Mouse (Mus musculus) myocyte (in vitro differentiated cells): ENCODE measurements around the gene Timm8a1. TPM values are rescaled to one million over a fixed set of nuclear protein-coding genes. Genes with fewer than 3 reads are reported as not detected.

Experiments
- H3K27me3 ChIP-seq: one replicate; pipeline ENCODE4 v1.6.1; 2011; ENCODE audit not compliant: control insufficient read depth, insufficient read depth, insufficient read length
- H3K36me3 ChIP-seq: one replicate; pipeline ENCODE4 v1.6.1; 2011; ENCODE audit not compliant: control insufficient read depth, insufficient read depth
- H3K4me2 ChIP-seq: one replicate; pipeline ENCODE4 v1.6.1; 2011; ENCODE audit warnings: low read depth, control low read depth
- H3K4me3 ChIP-seq: one replicate; pipeline ENCODE4 v1.5.1; 2011; ENCODE audit warnings: mild to moderate bottlenecking, control low read depth, moderate library complexity
- H3K79me2 ChIP-seq: one replicate; pipeline ENCODE4 v1.6.1; 2011; ENCODE audit not compliant: control insufficient read depth, insufficient read depth
- H3ac ChIP-seq: one replicate; pipeline ENCODE4 v1.6.1; 2011; ENCODE audit not compliant: control insufficient read depth, insufficient read length
- CEBPB ChIP-seq: IDR thresholded peaks from 2 replicates; pipeline ENCODE4 v1.6.1; 2011; ENCODE audit warnings: mild to moderate bottlenecking, moderate library complexity; ENCODE audit not compliant: poor library complexity, insufficient read depth, severe bottlenecking
- E2F4 ChIP-seq: IDR thresholded peaks from one replicate; pipeline ENCODE4 v1.6.1; 2011; ENCODE audit warnings: mild to moderate bottlenecking, control low read depth, moderate library complexity; ENCODE audit not compliant: insufficient read depth
- MAX ChIP-seq: IDR thresholded peaks from one replicate; pipeline ENCODE4 v1.6.1; 2011; ENCODE audit warnings: low read depth, mild to moderate bottlenecking, control low read depth
- MYOD1 ChIP-seq, 3 experiments: IDR thresholded peaks; one replicate each; pipeline ENCODE4 v1.6.1; 2011; ENCODE audit warnings: control low read depth in 2 of 3, low read depth in 2 of 3, mild to moderate bottlenecking in 2 of 3, moderate library complexity in 1 of 3; ENCODE audit not compliant: insufficient read length in 2 of 3, control insufficient read depth in 1 of 3
- MYOG ChIP-seq, 3 experiments: IDR thresholded peaks; one replicate each; pipeline ENCODE4 v1.6.1; 2011; ENCODE audit warnings: control low read depth in 2 of 3, low read depth in 2 of 3, mild to moderate bottlenecking in 2 of 3; ENCODE audit not compliant: insufficient read length in 2 of 3, control insufficient read depth in 1 of 3, insufficient read depth in 1 of 3
- POLR2A ChIP-seq: IDR thresholded peaks from one replicate; pipeline ENCODE4 v1.6.1; 2011; ENCODE audit warnings: low read depth, mild to moderate bottlenecking, control low read depth, moderate library complexity; ENCODE audit not compliant: insufficient read length
- POLR2AphosphoS2 ChIP-seq: IDR thresholded peaks from one replicate; pipeline ENCODE4 v1.6.1; 2011; ENCODE audit warnings: low read depth, control low read depth; ENCODE audit not compliant: insufficient read length
- REST ChIP-seq: IDR thresholded peaks from one replicate; pipeline ENCODE4 v1.6.1; 2011; ENCODE audit warnings: mild to moderate bottlenecking, control low read depth, moderate library complexity; ENCODE audit not compliant: insufficient read depth, insufficient read length
- SRF ChIP-seq: IDR thresholded peaks from one replicate; pipeline ENCODE4 v1.6.1; 2011; ENCODE audit warnings: low read depth; ENCODE audit not compliant: control insufficient read depth, insufficient read length
- TCF12 ChIP-seq: IDR thresholded peaks from one replicate; pipeline ENCODE4 v1.6.1; 2011; ENCODE audit warnings: mild to moderate bottlenecking, control low read depth; ENCODE audit not compliant: poor library complexity, insufficient read depth, severe bottlenecking
- TCF3 ChIP-seq: IDR thresholded peaks from one replicate; pipeline ENCODE4 v1.6.1; 2011; ENCODE audit warnings: low read depth, control low read depth; ENCODE audit not compliant: insufficient read length
- USF1 ChIP-seq: IDR thresholded peaks from one replicate; pipeline ENCODE4 v1.6.1; 2011; ENCODE audit warnings: low read depth, mild to moderate bottlenecking, control low read depth, moderate library complexity
- polyA plus RNA-seq: library from polyadenylated mRNA; unstranded; fragments of >200 nt; fragmentation: generic; extraction: Trizol; gene quantifications from one replicate; pipeline ENCODE4 v1.2.1, GENCODE M21; 2012; ENCODE audit warnings: missing spikeins

Gene Timm8a1
- polyA plus RNA-seq, 1 experiment = 24.1 TPM

DNA sequence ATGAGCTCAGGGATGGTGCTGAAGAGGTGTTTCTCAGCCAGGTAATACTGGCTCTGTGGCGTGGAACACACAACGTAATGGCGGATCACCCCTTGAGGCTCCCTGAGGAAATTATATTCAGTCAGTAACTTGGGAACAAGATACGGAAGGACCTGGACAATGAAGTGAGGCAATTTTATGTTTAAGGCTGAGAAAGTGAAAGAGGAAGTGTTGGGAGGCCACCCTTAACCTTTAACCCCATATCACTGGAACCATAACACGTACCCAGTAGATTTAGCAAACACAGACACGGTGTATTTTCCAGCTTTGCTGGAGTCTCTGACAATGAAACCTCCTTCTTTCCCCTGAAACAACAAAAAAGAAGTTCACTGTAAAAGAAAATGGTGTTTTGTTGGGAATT, 12.8 kb upstream of the Timm8a1 start:
- H3K4me3 ChIP-seq = no peak overlapping the region
- no peaks in the 10 kb centered on the region for H3K27me3 ChIP-seq
- no peaks in the 10 kb centered on the region for H3K36me3 ChIP-seq
- no peak for TF ChIP-seq SRF
- H3K79me2 ChIP-seq = no peaks in the 10 kb centered on the region
- no peak overlapping the region for H3ac ChIP-seq
- H3K4me2 ChIP-seq = no peak overlapping the region

DNA sequence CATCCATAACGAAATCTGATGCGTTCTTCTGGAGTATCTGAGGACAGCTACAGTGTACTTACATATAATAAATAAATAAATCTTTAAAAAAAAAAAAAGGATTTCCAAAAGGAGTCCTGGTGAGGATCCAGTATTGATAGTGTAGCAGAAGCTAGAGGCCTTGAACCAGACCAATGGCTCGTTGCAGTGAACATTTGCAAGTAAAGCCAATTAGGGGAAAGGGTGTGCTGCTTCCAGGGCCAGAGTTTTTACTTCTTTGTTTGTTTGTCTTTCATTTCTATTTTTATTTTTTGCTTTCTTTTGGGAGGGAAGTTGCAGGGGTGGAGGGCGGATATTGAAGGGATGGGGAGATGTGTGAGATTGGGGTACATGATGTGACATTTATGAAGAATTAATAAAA, 11.7 kb upstream of the Timm8a1 start:
- Histone ChIP-seq H3K79me2 (no peaks in the 10 kb centered on the region), H3K4me2 (no peak overlapping the region), H3K4me3 (no peak overlapping the region), H3K27me3 (no peaks in the 10 kb centered on the region), H3ac (no peak overlapping the region), H3K36me3 (no peaks in the 10 kb centered on the region)
- no peak for TF ChIP-seq REST
- TF ChIP-seq E2F4 = no peak
- no peak for TF ChIP-seq MAX
- TF ChIP-seq TCF3 = no peak
- no peak for TF ChIP-seq MYOD1 (IDR thresholded peaks at IDR 0.05; ENCODE audit: control insufficient read depth in 1 of 3, insufficient read length in 2 of 3, low read depth in 2 of 3)
- TF ChIP-seq POLR2A = no peak
- TF ChIP-seq TCF12 = no peak
- no peak for TF ChIP-seq SRF
- TF ChIP-seq MYOG (IDR thresholded peaks at IDR 0.05; ENCODE audit: control insufficient read depth in 1 of 3, insufficient read depth in 1 of 3, insufficient read length in 2 of 3, low read depth in 2 of 3) = no peak
- no peak for TF ChIP-seq CEBPB
- no peak for TF ChIP-seq POLR2AphosphoS2
- no peak for TF ChIP-seq USF1

DNA sequence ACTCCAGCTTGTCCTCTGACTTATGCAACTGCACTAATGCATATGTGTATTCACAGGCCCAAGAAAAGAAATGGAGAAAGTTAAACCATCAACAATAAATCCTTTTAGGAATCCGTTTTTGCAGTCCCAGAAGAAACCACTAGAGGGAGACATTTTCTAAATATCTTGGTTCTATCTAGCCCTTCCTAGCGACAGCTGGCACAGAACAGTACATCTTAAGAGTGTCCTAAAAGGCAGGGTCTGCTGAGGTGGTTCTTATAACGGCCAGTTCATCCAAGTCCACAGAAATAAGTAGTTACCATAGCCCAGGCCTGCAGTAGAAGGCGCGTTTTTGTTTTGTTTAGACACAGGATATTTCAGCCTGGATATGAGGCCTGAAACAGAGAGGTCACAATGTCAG, 9.2 kb upstream of the Timm8a1 start:
- no peaks in the 10 kb centered on the region for H3K79me2 ChIP-seq
- no peaks in the 10 kb centered on the region for H3K27me3 ChIP-seq
- TF ChIP-seq REST = no peak
- no peak for TF ChIP-seq MYOD1 (IDR thresholded peaks at IDR 0.05; ENCODE audit: control insufficient read depth in 1 of 3, insufficient read length in 2 of 3, low read depth in 2 of 3)
- no peak for TF ChIP-seq MAX
- TF ChIP-seq TCF12 = no peak
- no peak for TF ChIP-seq CEBPB
- TF ChIP-seq MYOG (IDR thresholded peaks at IDR 0.05; ENCODE audit: control insufficient read depth in 1 of 3, insufficient read depth in 1 of 3, insufficient read length in 2 of 3, low read depth in 2 of 3) = no peak
- no peak for TF ChIP-seq SRF
- TF ChIP-seq USF1 = no peak
- TF ChIP-seq POLR2AphosphoS2 = no peak
- TF ChIP-seq E2F4 = no peak
- TF ChIP-seq POLR2A = no peak
- no peak for TF ChIP-seq TCF3
- H3ac ChIP-seq = no peak overlapping the region
- H3K36me3 ChIP-seq = no peaks in the 10 kb centered on the region
- H3K4me2 ChIP-seq = no peak overlapping the region
- no peak overlapping the region for H3K4me3 ChIP-seq

DNA sequence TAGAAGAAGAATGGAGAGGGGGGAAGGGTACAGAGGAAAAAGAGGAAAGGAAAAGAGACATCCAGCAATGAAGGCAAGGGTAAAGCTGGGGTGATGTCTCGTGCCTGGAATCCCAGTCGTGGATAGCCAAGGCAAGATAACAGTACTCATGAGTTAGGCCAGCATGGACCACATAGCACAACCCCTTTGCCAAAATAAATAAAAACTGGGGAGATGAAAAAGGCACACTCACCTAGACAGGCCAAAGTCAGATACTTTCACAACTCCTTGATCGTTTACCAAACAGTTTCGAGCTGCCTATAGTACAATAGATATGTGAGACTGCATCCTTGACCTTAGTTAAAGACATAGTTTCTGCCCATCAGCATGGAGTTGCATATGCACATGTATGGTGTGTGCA, 5.7 kb upstream of the Timm8a1 start:
- Histone ChIP-seq H3K36me3 (no peaks in the 10 kb centered on the region), H3K79me2 (no peaks in the 10 kb centered on the region), H3ac (no peak overlapping the region), H3K27me3 (no peaks in the 10 kb centered on the region), H3K4me3 (no peak overlapping the region), H3K4me2 (no peak overlapping the region)
- TF ChIP-seq TCF3 = no peak
- no peak for TF ChIP-seq POLR2A
- no peak for TF ChIP-seq MYOD1 (IDR thresholded peaks at IDR 0.05; ENCODE audit: control insufficient read depth in 1 of 3, insufficient read length in 2 of 3, low read depth in 2 of 3)
- no peak for TF ChIP-seq SRF
- no peak for TF ChIP-seq CEBPB
- TF ChIP-seq POLR2AphosphoS2 = no peak
- TF ChIP-seq REST = no peak
- no peak for TF ChIP-seq TCF12
- TF ChIP-seq USF1 = no peak

DNA sequence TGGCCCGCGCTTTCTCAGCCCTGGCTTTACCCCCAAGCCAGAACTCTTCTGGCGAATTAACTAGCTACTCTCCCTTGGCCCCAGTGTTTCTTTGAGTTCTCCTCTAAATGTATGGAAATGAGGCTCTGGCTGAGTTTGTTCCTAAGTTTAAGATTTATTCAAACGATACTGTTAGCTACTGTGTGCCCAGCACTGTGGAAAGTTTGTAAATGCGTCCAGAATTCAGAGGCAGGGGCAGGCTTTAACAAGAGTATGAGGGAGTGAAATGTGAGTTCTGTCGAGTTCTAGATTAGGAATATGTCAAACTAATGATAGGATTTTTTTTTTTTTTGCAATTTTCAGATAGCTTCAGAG, 267 bp upstream of the Timm8a1 start:
- Histone ChIP-seq H3K4me3 (peak overlapping the region; percentile 66), H3K36me3 (no peaks in the 10 kb centered on the region), H3K79me2 (peaks cover 24% of the 10 kb centered on the region), H3K4me2 (peak overlapping the region; percentile 62), H3ac (peak overlapping the region; percentile 89), H3K27me3 (no peaks in the 10 kb centered on the region)
- TF ChIP-seq MYOD1 (IDR thresholded peaks at IDR 0.05; ENCODE audit: control insufficient read depth in 1 of 3, insufficient read length in 2 of 3, low read depth in 2 of 3) (no peak), MAX (no peak), E2F4 (no peak), SRF (no peak), TCF12 (no peak), REST (no peak), USF1 (no peak), MYOG (IDR thresholded peaks at IDR 0.05; ENCODE audit: control insufficient read depth in 1 of 3, insufficient read depth in 1 of 3, insufficient read length in 2 of 3, low read depth in 2 of 3) (no peak)
